Mouse (Mus musculus): ENCODE results near the gene Enox1. TPM values are rescaled to one million over a fixed set of nuclear protein-coding genes. Genes with fewer than 3 reads are reported as not detected.

Enox1 gene
- polyA plus RNA-seq (2015; fragmentation: Nextera tagmentation; extraction: Ambion mirVana): 0.35 and 0.64 TPM in 2 replicates

GRCm38 (mm10) chr14:77156222-77156910 is at the start of gene Enox1:
Gene Enox1, plus strand, starts transcription at chr14:77156763.

Other genes with a start within 250 kb of the Enox1 start
- gene Ccdc122, start 120.0 kb upstream of the Enox1 start, polyA plus RNA-seq (2015; fragmentation: Nextera tagmentation; extraction: Ambion mirVana): 2.7 and 2.8 TPM in 2 replicates
- 2.6 and 4.3 TPM in 2 replicates for gene Lacc1, start 119.9 kb upstream of the Enox1 start, polyA plus RNA-seq (2015; fragmentation: Nextera tagmentation; extraction: Ambion mirVana)